Mouse (Mus musculus): ENCODE results near the gene Cdca8.
"Not testable (repeated sequence)": the region's sequence is repeated elsewhere in the genome, so short reads cannot be mapped to it uniquely, and the experiment has no call there.

The Cdca8 gene

DNA sequence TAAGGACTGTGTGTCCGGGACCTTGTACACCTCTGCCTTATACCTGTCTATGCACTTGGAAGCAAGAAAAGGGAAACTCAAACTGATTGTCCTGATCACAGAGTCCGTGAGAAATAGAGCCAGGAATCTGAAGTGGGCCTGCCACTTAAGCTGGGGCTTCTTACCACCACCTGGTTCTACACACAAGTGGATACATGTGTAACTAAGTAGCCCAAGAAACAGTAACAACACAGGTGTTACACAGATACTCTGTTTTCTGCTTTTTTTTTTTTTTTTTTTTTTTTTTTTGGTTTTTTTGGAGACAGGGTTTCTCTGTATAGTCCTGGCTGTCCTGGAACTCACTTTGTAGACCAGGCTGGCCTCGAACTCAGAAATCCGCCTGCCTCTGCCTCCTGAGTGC, at the start of gene Cdca8:
Gene Cdca8, minus strand, starts transcription at position 101 of the 400 bp plus-strand sequence.
- not testable (repeated sequence) for DNase-seq (ENCODE audit: low spot score)

DNA sequence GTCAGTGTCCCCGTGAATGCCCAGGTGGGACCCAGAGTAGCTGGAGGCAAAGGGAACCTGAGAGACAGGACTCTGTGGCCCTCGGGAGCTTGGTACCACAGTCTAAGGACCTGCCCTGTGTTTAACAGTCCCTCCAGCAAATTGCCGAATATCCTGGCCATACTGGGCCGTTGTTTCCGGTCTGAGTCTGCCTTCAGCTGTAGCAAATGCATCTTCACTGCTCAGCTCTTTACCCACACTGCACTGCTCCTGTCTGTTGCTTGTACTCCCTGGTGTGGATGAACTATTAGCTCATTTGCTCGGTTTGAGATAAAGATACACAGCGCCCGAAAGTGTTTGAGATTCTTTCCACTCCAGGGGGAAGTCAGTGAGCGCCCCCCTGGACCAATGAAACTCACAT, 49.3 kb upstream of the Cdca8 start:
- DNase-seq (ENCODE audit: low spot score), result no peak

DNA sequence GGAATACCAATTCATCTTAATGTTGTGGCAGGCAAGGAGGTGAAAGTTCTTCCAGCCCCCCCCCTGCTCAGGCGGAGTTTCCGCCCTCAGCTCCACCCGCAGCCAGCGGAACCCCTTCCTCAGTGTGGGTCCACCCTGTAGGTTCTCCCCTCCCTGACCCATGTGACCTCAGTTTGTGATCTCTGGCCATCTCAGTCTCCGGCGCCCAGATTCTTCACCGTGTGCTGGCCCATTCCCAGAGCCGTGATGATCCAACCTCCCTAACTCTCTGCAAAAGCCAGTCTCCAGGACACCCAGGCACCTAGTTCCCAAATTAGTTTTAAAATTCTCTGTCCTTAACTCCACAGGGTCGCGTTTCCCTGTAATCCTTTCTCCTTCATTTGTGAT, 48.6 kb upstream of the Cdca8 start:
- DNase-seq (ENCODE audit: low spot score), result no peak

DNA sequence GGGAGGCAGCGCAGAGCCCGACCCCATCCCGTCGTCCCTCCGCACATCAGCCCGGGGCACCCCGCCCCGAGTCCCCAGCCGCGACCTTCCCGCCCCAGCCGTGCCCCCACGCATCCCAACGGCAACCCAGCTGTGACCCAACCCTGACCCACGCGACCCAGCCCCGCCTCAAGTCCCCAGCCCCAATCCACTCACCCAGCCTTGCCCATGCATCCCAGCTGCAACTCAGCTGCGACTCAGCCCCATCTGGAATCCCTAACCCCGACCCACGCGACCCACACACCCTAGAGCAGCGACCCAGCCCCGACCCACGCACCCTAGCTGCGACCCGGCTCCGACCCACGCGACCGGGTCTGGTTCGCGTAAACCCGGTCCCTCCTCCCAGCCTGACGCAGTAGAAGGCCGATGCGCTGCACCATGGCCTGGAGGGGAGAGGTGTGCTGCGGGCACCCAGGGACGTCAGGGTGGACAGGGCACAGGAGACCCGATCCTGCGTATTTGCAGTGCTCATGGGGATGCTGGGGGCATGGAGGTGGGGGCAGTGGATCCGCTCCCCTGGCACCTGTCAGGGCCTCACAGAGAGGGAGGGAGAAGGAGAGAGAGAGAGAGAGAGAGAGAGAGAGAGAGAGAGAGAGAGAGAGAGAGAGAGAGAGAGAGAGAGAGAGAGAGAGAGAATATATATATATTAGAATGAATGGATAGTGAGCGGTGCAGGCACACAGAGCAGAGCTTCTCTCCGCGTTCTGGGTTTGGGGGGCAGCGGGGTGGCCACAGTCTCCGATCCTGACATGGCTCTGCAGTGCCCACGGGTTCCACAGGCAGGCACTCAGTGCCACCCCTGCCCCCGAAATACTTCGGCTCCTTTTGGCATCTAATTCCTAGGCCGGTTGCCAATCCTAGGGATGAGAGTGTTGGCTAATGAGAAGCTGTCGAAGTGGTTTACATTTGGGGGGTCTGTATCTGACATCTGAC, 47.9 kb upstream of the Cdca8 start:
- no peak for DNase-seq (ENCODE audit: low spot score)

DNA sequence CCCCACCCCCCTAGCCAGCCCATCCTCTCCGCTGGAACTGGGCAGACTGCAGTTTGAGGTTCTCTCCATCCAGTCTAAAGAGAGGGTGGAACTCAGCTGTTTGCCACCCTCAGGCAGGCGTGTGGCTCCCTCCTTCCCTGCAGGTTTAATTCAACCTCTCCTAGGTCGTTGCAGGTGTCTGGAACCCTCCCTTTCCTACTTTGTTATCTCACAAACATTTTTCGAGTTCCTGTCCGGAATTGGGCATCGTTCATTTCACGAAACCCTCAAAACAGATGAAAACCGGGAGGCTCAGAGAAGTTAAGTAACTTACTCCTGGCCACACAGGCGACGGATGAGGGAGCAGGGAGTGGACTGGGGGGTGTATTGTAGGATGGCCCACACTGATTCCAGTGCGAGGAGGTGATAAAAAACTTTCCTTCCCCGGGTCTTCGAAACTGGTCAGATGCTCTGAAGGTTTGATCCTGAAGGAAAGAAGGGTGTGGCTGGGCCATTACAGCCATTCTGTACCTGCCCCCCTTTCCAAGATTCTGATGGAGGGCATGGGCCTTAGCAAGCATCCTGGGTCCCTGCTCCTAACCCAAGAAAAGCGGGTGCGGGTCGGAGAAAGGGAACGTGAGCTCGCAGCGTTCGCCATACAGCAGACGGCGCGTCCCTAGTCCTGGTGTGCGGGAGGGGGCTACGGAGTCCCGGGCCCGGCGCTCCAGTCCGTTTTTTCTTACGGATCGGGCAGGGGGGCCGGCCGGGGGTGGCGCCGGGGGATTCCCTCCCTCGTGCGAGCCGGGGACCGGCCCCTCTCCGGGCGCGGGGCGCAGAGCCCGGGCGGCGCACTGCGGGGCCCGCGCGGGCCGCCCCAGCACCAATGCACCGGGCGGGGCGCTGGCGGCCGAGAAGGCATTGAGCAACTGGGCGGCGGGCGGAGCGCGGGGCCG, 46.8 kb upstream of the Cdca8 start, which contains the start of gene Rspo1:
Gene Rspo1, plus strand, starts transcription at position 760 of the 932 bp plus-strand sequence.
- no peak for DNase-seq (ENCODE audit: low spot score)

DNA sequence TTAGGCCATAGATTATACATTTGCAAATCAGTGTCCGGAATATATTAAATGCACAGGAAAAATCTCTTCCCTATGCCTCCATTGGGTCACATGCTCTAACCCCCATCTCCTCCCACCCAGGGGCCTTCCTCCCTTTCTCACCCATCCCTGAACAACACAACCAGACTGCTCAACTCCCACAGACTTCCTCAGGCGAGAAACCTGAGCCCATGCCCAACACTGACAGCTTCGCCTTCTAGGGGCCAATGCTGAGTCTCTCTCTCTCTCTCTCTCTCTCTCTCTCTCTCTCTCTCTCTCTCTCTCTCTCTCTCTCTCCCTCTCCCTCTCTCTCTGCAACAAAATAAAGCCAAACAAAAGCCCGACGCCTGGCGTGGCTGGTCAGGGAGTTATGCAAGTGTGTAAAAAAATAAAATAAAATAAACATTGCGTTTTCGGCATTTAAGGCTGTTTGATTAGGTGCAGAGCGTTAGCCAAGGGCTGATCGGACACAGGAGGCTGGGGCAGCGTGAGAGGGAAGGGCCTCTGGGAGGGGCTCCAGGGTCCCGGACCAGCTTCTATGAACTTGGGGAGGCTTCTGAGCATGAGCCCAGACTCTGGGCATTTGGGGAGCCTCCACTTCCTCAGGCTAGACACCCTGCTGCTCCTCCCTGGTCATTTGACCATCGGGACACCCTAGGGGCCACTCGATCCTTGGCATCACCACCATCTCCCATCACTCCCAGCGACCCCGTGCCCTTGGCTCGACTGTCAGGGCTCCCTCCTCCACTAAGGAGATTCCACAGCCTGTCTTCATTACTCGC, 46.0 kb upstream of the Cdca8 start:
- DNase-seq (ENCODE audit: low spot score), result no peak

DNA sequence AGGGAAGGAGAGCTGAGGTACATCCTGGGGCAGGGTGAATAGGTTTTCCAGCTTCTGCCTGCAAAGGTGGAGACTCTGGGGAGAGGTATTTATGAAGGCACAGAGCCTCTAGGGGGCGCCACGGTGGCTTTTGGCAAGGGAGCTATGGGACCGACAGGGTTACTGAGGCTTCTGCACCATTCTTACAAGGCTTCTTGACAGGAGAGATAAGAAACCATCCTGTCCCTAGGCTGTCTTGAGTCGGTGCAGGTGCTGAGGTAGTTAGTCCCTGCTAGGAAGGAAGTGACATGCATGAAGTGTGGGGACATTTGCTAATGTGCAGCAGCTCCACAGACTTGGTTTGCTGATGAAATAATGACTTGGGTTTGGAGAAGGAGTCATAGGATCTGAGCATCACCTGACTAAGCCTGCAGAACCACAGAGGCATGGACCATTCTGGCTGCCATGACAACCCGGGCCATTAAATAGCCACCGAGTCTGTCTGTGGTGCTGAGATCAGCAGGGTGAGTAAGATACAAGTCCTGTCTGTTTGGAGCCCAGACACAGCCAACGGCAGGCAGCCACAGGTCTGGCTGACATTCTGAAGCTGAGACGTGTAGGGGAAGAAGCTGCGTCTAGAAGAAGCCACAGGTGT, 44.9 kb upstream of the Cdca8 start:
- no peak for DNase-seq (ENCODE audit: low spot score)

DNA sequence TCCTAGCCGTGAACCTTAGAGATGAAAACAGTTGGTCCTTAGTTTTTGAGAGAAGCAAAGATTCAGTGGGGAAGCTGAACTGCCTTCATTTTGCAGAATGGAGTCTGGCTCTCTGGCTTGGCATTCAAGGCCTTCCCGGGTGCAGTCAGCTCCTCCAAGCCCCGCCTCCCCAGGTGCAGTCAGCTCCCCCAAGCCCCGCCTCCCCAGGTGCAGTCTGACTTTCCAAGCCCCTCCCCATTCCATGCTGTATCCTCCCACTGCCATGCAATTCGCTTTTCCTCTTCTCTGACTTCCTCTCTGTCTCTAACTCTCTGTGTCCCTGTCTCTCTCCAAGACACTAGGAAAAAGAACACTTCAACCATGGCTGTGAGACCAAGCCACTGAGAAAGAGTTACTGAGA, 39.1 kb upstream of the Cdca8 start:
- DNase-seq (ENCODE audit: low spot score), result no peak

DNA sequence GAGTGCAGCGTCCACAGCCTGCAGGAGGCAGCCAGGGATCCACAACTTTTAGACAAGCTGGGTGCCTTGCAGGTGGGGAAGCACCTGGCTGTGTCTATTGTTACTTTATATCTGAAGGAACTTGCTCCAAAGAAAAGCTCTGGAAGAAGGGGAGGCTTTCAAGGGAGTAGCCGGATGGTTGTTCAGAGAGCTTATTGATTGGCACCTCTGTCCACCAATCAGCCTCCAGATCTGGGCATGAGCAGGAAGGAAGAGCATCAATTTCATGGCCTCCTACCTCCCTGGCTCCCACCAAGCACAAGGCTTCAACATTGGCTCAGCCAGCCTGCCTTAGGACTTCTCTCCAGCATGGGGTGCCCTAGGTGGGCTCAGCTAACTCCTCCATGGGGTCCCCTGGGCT, 34.2 kb upstream of the Cdca8 start:
- no peak for DNase-seq (ENCODE audit: low spot score)

DNA sequence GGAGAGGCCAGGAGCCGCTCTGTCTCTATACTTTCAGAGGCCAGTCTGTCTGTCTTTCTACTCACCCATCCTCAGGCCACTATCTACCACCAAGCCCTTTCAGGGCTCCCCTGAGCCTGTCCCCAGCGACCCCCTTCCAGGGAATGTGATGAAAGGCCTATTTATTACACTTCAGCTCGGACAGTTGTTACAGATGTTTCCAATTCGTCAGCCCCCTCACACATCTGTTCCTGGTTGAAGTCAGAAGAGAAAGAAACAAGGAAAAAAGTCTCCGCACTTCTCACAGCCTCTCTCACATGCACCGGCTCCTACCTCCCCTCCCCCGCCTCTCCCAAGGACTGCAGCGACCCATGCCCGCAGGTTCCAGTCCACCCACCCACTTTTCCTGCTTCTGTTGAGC, 33.2 kb upstream of the Cdca8 start:
- no peak for DNase-seq (ENCODE audit: low spot score)

DNA sequence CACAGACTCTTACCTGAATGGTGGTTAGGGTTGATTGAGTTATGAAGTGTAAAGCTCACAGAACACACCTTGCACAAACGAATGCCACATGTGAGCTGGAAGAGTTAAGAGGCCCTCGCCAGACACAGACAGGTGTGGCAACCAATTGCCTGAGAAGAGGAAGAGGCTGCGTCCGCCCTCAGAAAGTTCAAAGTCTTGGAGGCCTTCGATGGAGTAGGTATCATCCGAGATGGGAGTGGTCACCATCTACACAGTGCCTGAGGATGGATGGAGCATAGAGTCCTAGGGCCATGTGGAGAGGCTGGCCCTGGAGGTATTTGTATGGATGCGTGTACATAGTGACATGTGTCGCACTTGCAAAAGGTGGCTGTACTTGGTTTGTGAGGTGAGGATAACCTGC, 32.0 kb upstream of the Cdca8 start:
- no peak for DNase-seq (ENCODE audit: low spot score)

DNA sequence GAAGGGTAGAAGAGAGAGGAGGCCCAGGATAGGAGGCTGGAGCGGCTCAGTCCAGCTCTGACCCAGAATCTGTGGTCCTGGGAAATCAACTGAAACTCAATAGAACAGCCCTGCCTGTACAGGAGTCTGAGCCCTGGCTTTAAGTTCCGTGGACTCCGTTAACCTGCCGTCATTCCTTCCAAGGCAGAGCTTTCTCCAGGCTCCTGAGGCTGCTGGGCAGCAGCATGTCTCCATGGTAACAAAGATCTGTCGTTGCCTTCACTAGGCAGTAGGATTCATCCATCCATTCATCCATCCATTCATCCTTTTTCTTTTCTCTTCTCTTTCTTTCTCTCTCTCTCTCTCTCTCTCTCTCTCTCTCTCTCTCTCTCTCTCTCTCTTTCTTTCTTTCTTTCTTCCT, 31.6 kb upstream of the Cdca8 start:
- no peak for DNase-seq (ENCODE audit: low spot score)

DNA sequence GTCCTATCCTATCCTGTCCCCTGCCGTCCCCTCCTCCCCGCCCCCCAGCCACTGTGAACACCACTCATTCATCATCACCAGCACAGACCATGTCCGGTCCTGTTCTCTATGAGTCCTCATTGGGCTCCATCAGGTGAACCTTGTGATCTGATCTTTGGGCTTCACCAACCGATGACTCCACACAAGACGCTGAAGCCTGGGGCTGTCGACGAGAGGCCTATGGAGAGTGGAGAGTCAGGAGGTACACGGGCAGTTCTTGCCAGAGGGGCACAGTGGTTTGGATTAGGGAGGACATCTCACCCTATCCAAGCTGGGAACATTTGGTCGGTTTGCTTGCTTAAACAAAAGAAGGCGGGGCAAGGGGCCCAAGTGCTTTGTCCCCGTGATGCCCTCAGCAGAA, 31.1 kb upstream of the Cdca8 start:
- no peak for DNase-seq (ENCODE audit: low spot score)

DNA sequence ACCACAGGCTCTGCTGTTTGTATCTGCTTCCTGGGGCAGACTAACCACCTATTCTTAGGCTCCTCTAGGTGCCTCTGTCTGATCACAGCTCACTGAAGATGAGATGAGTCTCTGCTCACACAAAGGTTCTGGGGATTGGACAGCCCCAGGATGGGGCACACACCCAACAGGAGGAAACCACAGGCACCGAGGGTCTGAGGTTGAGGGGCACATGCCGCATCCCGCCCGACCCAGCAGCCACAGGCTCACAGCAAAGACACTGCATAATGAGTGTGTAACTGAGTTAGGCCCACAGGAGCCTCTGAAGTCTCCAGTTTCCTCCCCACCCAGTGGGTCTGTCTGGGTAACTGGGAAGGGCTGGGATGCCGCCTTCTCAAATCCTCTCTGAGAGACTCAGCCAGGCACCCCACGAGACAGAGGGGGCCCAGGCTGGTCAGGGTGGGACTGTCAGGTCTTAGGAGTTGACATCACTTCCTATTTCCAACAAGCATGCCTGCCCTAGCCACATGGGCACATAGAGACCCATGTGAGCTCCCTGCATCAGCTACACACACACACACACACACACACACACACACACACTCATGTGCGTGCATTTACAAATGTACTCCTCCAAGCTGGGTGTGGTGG, 30.2 kb upstream of the Cdca8 start:
- no peak for DNase-seq (ENCODE audit: low spot score)

DNA sequence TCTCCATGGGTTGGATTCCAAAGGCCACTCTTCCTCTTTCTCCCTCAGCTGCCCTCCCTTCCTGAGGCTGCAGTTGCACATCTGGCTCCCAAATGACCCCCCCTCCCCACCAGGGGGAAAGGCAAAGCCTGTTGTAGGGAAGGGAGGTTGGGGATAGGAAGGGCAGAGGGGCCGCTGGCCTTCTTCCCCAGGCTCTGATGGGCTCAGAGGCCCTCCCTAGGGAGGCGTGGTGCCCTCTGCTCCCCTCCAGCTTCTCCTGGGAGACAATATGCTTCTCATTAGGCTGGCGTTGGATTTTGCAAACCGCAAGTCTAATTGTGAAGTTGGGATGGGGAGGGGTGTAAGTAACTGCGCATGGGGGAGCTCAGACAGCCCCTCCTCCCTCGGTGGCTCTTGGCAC, 29.6 kb upstream of the Cdca8 start:
- no peak for DNase-seq (ENCODE audit: low spot score)

DNA sequence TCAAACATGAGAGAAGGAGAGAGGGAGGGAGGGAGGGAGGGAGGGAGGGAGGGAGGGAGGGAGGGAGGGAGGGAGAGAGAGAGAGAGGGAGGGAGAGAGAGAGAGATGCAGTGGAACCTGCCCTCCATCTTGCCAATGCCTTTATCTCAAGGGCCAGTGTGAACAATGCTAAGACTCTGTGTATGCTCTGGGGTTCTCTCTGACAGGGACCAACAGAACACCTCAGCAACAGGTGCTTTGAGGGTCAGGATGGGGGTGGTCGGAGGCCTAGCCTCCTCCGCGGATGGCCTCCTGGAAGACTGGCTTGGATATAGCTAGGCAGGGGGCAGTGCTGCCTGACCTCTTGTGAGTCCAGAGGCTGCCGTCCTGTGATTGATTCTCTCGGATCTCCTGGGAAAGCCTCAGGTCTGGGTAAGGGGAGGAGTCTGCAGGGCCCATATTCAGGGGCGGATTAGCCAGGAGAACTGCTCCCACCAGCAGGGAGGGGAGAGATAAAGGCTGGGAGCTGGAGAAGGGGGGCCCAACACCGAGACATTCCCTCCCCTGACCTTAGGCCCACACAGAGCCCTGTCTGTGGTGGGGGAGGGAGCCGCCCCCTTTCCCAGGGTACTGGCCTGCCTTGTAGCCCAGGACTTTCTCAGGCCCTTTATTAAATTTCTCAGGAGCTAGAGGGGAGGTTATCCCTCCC, 25.9 kb upstream of the Cdca8 start:
- no peak for DNase-seq (ENCODE audit: low spot score)

DNA sequence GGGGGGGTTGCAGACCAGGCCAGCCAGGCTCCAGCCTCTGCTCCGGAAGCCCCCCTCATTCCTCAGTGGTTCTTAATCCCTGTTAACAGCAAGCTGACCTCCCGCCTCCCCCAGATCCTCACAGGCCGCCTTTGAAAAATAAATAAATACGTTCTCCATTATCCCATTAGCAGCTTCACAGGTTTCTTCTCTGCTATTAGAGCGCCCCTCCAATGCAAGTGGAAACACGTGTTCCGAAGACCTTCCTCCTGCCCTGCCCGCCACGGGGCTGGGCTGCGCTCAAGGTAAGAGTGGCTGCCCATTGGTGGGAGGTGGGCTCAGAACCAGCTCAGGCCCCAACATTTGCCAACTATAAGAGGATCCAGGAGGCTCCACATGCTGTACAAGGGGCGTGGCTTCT, 23.5 kb upstream of the Cdca8 start:
- DNase-seq (ENCODE audit: low spot score), result no peak

DNA sequence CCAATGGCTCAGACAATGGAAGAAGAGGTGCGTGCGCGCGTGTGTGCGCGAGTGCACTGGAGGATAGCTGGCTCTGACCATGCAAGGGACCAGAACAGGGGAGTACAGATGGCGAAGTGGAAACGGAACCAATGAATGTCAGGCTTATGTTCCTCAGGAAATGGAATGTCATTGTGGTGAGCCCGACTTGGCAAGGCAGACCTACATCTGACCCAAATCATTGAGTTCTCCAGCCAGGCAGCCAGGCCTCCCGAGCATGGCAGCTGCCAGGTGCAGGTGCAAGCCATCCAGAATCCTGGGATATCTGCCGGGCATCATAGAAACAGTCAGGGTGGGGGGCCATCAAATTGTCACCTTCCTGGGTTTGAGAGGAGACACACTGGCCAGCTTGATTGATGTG, 21.8 kb upstream of the Cdca8 start:
- DNase-seq (ENCODE audit: low spot score), result no peak

DNA sequence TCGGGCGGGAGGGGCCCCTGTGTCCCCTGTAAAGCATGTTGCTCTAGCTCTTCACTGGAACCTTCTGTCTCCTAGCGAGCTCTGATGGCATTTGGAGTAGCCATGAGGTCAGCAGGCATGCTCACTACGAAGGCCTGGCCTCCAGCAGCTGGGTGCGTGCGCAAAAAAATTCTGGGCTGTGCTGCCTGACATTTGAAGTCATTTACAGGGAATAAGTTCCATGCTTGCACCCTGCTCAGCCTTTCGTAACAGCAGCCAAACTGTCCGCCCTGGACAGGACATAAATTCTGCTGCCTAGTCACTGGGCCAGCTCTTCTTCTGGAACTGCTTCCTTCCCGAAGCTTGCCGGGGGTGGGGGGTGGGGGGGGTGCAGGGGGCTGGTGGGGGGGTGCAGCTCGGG, 20.0 kb upstream of the Cdca8 start:
- DNase-seq (ENCODE audit: low spot score), result no peak

DNA sequence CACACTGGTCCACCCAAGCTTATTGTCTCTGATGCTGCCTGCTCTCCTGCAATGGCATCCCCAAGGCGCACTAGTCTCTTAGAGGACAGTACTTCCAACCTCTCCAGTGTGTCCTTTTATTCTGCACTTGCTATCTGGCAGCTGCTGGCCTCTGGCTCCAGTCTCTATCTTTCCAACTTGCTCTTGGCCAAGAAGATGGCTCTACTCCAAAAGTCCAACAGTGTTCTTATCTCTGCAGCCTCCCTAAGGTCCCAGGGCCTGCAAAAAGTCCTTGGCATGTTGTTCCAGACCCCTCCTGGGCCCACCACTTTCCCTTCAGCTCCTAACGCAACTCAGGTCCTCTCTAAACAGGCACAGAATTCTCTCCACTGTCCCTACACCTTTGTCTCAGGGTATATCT, 18.2 kb upstream of the Cdca8 start:
- no peak for DNase-seq (ENCODE audit: low spot score)
